Mouse (Mus musculus) brain, adult 2 months (tissue): Measurements from ENCODE around the gene Krtap29-1.

Experiments used
- DNase-seq: peaks from one replicate; pipeline ENCODE4 v3.0.0; 2011; ENCODE audit warnings: low read depth, low spot score

Krtap29-1 gene

GRCm38 (mm10) chr11:99948175-99948574 lies 30.7 kb downstream of the Krtap29-1 start, which contains the start of gene Krtap9-5:
Gene Krtap9-5, plus strand, starts transcription at chr11:99948475.
- no peak for DNase-seq

- no peak for DNase-seq
Measured at GRCm38 (mm10) chr11:99937751-99938264, 41.0 kb downstream of the Krtap29-1 start.

GRCm38 (mm10) chr11:99935991-99936390 lies 42.9 kb downstream of the Krtap29-1 start, which contains the start of gene Krtap31-2:
Gene Krtap31-2, plus strand, starts transcription at chr11:99936291.
- no peak for DNase-seq
